Mouse (Mus musculus): ENCODE data around the gene Lypd5. TPM values are rescaled to one million over a fixed set of nuclear protein-coding genes. Genes with fewer than 3 reads are reported as not detected.

Gene Lypd5
- total RNA-seq, 2 experiments from 2014 or later, result not detected

- ATAC-seq (replicated peaks; ENCODE audit: low FRiP score, low TSS enrichment, poor library complexity, severe bottlenecking), result peak; percentile 89
Observed at GRCm38 (mm10) chr7:24377091-24377865, 28.3 kb downstream of the Lypd5 start.

DNA sequence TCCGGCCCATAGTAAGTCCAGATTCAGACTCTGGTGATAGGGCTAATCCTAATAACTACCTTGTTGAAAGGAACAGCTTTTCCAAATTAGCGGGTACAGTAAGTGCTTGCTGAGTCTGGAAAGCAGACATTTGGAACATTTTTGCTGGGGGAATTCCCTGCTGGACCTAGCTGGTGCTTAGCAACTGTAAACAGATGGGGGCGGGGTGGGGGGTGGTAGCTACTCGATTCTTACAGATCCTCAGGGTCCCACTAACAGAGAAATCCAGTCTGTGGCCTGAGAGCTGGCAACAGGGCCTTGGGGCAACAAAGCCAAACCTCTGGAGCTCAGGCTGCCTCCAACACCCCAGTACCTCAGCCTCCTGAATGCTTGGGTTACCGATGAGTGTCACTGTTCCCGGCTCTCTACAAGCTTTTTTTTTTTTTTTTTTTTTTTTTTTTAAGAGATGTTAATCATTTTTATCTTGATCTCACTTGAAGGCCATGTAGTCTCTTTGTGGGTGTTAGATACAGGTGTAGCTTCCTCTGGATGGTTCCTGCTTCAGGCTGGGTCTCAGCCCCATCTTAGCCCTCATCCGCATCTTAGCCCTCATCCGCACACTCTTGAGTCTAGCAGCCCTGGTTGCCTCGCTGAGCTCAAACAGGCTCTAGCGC, 29.2 kb downstream of the Lypd5 start:
- ATAC-seq (replicated peaks; ENCODE audit: low FRiP score, low TSS enrichment, poor library complexity, severe bottlenecking), result no peak

DNA sequence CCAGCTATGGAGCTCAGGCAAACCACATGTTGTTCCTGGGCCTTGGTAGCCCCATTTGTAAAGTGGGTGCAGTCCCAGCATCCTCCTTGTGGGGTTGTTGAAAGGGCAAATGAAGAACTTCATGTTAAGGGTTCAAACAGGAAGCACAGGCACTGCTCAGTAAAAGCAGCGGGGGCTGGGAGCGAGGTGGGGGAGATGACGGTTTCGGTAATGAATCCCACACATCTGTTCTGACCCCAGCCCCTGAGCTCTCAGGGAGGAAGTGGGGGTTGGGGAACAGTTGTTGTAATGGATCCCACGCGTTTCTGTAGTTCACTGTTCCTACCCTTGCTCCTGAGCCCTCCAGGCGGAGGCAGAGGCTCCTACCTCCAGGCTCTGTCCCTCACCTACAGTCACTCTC, 30.9 kb downstream of the Lypd5 start:
- no peak for ATAC-seq (replicated peaks; ENCODE audit: low FRiP score, low TSS enrichment, poor library complexity, severe bottlenecking)

DNA sequence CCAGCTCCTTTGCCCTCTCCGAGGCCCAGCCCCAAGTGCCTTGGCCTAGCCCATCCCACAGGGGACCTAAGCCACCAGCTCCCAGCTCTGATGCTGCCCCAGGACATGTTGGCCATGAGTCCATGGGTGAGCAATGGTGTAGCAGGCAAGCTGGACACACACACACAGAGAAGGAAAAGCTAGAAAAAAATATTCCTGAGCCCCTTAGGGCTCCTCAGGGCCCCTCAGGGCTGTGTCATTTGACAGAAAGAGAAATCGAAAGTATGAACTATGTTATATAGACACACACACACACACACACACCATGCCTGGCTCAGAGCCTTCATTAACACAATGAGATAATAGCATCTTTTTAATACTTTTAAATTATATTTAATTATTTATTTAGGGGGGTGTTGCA, 31.4 kb downstream of the Lypd5 start:
- no peak for ATAC-seq (replicated peaks; ENCODE audit: low FRiP score, low TSS enrichment, poor library complexity, severe bottlenecking)

- ATAC-seq (replicated peaks; ENCODE audit: low FRiP score, low TSS enrichment, poor library complexity, severe bottlenecking), result no peak
Observed at GRCm38 (mm10) chr7:24382730-24383372, 33.9 kb downstream of the Lypd5 start.

DNA sequence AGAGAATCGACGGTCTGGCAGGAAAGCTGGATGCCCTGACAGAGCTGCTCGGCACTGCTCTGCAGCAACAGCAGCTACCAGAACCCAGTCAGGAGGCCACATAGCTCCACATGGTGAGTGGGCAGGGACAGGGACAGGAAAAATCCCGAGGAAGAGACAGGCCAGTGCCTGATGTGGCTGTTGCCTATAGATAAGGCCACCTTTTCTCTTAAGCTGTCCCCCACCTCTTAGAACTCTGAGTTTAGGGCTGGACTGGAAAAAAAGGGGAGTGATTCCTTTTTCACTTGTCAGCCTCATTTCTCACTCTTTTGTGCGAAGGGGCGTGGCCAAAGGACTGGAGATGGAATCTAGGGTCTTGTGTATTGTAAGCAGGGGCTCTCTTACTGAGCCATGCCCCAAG, 35.1 kb downstream of the Lypd5 start:
- peak; percentile 38 for ATAC-seq (replicated peaks; ENCODE audit: low FRiP score, low TSS enrichment, poor library complexity, severe bottlenecking)

GRCm38 (mm10) chr7:24384827-24385226, 35.8 kb downstream of the Lypd5 start:
- ATAC-seq (replicated peaks; ENCODE audit: low FRiP score, low TSS enrichment, poor library complexity, severe bottlenecking), result no peak

- no peak for ATAC-seq (replicated peaks; ENCODE audit: low FRiP score, low TSS enrichment, poor library complexity, severe bottlenecking)
Observed at GRCm38 (mm10) chr7:24387059-24387556, 38.1 kb downstream of the Lypd5 start.

- no peak for ATAC-seq (replicated peaks; ENCODE audit: low FRiP score, low TSS enrichment, poor library complexity, severe bottlenecking)
Observed at GRCm38 (mm10) chr7:24389516-24390187, 40.7 kb downstream of the Lypd5 start.

- no peak for ATAC-seq (replicated peaks; ENCODE audit: low FRiP score, low TSS enrichment, poor library complexity, severe bottlenecking)
Observed at GRCm38 (mm10) chr7:24390512-24390911, 41.5 kb downstream of the Lypd5 start.

DNA sequence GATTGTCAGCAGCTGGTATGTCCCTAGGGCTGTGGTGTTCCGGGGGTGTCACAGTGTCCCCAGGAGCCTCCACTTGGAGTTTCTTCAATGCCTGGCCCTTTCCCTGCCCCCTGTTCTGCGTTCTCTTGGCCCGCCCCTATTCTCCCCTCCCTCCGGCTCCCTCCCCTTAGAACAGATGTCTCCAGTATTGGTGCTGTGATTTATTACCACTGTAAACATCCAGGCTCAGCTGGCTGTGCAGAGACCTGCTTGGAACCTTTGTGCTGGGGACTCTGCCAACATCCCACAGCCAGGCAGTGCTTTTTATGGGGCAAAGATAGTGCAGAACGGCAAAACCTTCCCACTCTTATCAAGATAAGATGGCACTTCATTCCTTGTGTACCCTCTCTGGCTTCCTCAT, 42.1 kb downstream of the Lypd5 start:
- ATAC-seq (replicated peaks; ENCODE audit: low FRiP score, low TSS enrichment, poor library complexity, severe bottlenecking), result no peak

- no peak for ATAC-seq (replicated peaks; ENCODE audit: low FRiP score, low TSS enrichment, poor library complexity, severe bottlenecking)
Observed at GRCm38 (mm10) chr7:24391687-24392086, 42.7 kb downstream of the Lypd5 start.

DNA sequence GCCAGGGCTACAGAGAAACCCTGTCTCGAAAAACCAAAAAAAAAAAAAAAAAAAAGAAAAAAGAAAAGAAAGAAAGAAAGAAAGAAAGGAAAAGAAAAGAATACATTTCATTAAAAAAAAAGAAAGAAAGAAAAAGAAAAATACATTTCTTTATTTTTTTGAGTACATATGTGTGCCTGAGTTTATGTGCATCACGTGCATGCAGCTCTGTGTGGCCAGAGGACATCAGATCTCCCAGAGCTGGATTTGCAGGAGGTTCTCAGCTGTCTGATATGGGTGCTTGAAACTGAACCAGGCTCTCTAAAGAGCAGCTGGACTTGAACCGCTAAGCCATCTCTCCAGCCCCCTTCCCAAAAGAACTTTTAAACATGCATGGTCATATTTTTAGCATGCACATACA, 45.1 kb downstream of the Lypd5 start:
- ATAC-seq (replicated peaks; ENCODE audit: low FRiP score, low TSS enrichment, poor library complexity, severe bottlenecking), result peak; percentile 24

GRCm38 (mm10) chr7:24394475-24395161, 45.6 kb downstream of the Lypd5 start:
- ATAC-seq (replicated peaks; ENCODE audit: low FRiP score, low TSS enrichment, poor library complexity, severe bottlenecking), result peak; percentile 56

DNA sequence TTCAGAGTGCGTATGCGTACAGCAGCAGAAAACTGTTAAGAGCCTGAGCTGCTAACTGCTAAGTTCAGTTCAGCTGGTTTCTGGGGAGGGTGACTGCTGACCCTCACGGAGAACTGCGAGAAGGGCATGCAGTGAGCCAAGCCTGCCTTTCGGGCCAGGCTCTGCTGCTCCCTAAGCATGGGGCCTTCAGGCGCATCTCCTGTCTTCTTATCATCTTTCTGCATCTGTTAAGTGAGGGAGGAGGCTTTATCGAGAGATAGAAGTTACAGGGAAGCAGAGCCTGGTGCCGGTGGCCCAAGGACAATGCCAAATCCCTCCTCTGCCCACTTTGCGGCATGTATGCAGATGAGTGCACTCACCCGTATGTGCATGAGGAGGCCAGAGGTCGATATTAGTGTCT, 47.8 kb downstream of the Lypd5 start:
- ATAC-seq (replicated peaks; ENCODE audit: low FRiP score, low TSS enrichment, poor library complexity, severe bottlenecking), result peak; percentile 36

GRCm38 (mm10) chr7:24398364-24398913, 49.4 kb downstream of the Lypd5 start:
- no peak for ATAC-seq (replicated peaks; ENCODE audit: low FRiP score, low TSS enrichment, poor library complexity, severe bottlenecking)

DNA sequence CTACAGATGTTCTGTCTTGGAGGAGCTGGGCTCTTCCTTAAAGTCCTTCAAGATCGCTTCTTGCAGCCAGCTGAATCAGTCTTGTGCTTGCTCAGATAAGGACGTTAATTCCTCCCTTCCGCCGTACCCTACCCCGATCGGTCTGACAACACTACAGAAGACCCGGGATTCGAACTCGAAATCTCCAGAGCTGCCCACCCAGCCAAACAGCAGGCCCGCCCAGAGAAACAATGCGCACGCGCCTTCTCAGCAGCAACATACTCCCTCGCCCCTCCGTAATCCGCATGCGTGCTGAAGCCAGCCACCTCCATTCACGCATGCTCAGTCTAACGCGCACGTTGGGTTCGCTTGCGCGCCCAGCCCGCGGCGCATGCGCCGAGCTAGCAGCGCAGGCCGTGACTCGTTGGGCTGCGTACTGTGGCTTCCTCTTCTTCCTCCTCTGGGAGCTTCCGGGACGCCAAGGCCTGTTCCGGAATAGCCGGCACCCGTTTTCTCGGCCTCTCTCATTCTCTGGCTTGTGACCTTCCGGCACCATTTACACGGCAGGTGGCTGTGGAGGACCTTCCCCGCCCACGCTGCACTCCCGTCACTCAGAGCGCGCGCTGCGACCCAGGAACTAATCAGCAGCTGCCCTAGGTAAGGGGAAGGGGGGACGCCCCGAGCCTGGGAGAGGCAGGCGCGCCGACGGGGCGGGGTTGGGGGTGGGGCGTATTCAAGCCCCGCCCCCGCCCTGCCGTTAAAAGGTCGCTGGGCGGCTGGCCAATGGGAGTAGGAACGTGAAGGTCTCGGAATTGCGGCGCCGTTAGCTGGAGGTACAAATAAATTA, 50.5 kb downstream of the Lypd5 start, which contains the start of gene Smg9:
Smg9 (plus strand) TSS at position 364 of the 826 bp plus-strand sequence.
- peak; percentile 76 for ATAC-seq (replicated peaks; ENCODE audit: low FRiP score, low TSS enrichment, poor library complexity, severe bottlenecking)

- no peak for ATAC-seq (replicated peaks; ENCODE audit: low FRiP score, low TSS enrichment, poor library complexity, severe bottlenecking)
Observed at GRCm38 (mm10) chr7:24400082-24400452, 51.1 kb downstream of the Lypd5 start.
